Mouse (Mus musculus) natural killer cell, adult 2 months (primary cell): Measurements from ENCODE around the gene Fgf18.

Experiments used
- DNase-seq, 2 experiments: peaks; one replicate each; pipeline ENCODE4 v3.0.0; 2022; ENCODE audit warnings: low spot score in 2 of 2

The Fgf18 gene

DNA sequence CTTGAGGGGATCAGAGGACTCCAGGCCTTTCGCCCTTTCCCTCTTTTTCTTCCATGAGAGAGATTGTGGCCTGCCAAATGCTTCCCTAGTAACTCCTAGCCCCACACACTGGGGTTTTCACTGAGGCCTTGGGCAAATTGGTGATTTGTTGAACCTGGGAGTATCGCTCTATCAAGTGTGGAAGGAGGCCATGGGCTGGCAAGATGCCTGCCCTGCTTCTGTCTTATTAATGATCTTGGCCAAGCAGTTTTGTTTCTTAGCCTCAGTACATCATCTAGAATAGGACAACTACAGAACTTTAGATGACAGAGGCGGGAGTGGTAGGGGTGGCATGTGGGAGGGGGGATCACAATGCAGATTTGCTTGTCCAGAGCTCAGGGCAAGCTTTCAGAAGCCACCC is 31.4 kb downstream of the Fgf18 start:
- no peak for DNase-seq

DNA sequence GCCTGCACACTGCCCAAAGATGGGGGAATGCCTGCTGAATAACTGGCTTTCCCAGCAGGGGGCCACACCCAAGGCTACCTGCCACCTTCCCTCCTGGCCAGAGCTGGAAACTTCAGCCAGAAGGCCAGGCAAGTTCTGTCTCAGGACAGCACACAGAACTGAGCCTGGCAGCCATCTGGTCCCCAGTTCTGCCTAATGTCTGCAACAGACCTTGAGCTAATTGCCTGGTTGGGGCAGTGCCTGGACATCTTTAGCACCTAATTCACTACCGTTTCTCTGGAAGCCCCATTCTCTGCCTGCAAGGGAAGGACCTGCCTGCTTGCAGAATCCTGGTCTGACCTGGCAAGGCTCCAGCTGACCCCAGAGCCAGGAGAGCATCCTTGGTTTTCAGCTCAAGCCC is 34.8 kb downstream of the Fgf18 start:
- no peak for DNase-seq

DNA sequence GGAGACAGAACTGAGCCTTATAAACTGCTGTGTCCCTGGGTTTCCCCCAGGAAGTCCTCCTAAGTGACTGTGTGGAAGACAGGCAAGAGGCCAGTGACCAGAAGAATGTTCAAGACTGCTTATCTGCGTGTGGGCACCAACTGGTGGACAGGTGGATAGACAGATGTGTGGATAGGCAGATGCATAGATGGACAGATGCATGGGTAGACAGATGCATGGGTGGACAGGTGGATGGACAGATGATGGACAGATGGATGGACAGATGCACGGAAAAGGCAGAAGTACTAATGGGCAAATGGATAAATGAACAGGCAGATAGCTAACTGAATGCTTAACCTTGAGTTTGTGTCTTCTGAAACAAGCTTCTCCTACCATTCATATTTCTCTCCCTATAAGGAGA is 37.1 kb downstream of the Fgf18 start:
- no peak for DNase-seq

DNA sequence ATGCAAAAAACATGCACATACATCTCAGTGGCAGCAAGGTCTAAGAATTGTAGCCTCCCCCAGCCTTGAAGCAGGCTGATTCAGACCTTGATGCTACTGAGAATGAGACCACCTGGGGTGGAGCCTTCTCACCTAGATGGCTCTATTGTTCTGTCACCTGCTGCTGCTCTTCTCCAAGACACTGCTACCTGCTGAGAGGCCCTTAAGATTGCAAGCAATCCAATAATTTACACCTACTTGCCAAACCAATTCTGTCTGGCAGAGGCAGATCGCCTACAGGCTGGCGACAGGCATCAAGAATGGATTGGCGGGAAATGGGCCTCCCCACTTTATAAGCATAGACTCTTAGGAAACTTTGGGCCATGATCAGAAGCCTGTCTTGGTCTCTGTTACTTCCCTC is 39.7 kb downstream of the Fgf18 start:
- no peak for DNase-seq

DNA sequence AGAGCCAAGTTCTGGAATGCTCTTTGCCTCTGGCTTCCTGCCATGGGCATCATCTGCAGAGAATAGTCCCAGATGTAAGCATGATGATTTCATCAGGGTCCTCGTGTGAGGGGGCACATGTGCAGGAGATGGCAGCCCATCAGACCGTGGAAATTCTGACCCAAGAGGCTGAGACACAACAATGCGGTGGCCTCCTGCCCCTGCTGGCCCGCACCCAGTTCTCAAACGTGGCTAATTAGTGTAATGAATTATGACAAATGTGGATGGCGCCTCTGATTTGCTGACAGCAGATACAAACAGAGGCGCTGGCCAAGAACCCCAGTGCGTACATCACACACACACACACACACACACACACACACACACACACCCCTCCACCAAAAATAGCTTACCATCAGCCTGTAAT is 42.3 kb downstream of the Fgf18 start:
- DNase-seq: no peak

GRCm38 (mm10) chr11:33103291-33103943 is 43.8 kb downstream of the Fgf18 start:
- no peak for DNase-seq

- no peak for DNase-seq
Measured at GRCm38 (mm10) chr11:33100027-33100507, 47.1 kb downstream of the Fgf18 start.

DNA sequence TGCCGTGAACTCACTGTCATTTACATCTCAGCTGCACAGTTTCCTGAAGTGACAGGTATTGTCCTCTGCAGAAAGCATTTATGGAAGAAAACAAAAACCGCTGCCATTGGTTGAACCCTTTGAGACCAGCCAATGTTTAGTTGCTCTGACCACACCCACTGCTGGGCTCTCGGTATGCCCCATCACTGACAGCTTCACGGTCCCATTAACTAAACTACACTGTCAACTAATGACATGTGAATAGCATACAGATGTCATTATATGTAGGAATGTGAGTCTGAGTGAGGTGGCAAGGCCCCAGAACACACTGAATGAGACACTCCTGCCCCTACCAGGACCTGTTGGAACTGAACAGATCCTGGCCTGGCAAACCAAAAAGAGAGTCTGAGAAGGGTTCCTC is 47.8 kb downstream of the Fgf18 start:
- DNase-seq: no peak

GRCm38 (mm10) chr11:33098446-33098845 is 48.8 kb downstream of the Fgf18 start:
- no peak for DNase-seq

DNA sequence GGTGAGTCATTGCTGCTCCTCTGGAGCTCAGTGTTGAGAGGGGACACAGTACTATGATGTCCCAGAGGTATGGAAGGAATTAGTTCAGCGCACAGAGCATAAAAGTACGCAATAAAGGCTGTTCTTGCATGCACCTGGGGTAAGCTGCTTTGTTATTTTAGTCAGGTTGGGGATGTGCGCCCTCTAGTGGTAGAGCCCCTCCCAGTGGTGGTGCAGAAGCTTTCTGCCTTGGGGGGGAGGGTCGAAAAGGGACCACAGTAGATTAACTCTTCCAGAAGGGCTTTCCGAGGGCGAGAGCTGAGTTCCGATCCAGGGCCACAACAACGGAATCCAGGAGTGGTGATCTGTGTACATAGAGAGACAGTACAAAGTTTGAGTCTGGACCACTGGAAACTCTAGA is 49.3 kb downstream of the Fgf18 start:
- DNase-seq: peak; percentile 11 to 29

- DNase-seq: no peak
Measured at GRCm38 (mm10) chr11:33089856-33090255, 57.3 kb downstream of the Fgf18 start.

DNA sequence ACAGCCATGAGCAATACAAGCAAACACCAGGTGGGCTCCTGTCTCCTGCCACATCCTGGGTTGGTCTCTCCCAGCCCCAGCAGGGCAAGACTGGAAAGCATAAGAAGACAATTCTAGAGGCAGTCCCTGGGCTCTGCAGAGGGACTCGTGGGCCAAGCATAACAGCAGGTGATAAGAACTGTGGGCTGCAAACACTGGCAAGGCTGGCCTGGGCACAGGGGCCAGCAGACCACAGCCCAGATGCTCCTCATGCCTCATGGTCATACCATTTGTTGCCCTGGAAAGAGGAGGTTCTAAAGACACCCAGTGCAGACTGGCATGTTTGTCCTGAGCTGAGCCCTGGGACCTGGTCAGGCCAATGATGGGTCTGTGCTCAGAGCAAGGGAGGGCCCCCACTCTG is 59.0 kb downstream of the Fgf18 start:
- DNase-seq: no peak

DNA sequence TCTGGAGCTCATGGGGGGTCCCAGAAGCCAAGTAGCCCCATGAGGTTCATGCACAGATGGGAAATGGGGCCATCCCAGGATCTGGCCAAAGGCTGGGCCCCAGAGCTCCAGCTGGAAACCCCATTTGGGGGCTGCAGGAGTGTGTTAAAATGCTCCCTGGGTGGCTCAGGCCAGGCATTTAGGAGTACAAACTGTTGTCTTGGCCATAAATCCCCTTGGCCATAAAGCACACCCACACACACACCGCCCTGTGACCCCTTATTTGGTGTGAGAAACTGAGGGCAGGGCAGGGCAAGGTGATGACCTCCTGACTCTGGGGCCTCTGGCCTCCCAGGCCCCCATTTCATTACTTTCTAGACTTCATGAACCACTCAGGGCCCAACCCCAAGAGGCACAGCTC is 61.2 kb downstream of the Fgf18 start:
- no peak for DNase-seq

- no peak for DNase-seq
Measured at GRCm38 (mm10) chr11:33085514-33085913, 61.7 kb downstream of the Fgf18 start.

DNA sequence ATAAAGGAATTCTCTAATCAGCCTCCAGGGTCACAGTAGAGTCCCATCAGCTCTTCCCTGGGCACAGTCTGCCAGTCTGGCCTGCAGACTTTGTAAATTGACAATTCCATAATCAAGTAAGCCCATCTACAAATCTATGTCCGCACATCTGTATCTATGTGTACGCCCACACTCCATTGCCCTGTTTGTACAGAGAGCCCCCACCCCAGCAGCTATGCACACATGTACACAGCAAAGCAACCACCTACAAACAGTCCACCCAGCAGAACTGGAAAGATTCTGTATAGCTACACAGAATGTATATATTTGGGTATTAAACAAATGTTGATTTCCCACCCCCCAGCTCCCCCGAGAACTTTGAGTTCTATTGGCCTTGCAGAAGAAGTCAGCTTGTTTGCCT is 62.1 kb downstream of the Fgf18 start:
- no peak for DNase-seq

- no peak for DNase-seq
Measured at GRCm38 (mm10) chr11:33084041-33084440, 63.2 kb downstream of the Fgf18 start.

GRCm38 (mm10) chr11:33081175-33081574 is 66.0 kb downstream of the Fgf18 start:
- DNase-seq: no peak

- no peak for DNase-seq
Measured at GRCm38 (mm10) chr11:33080046-33080808, 67.0 kb downstream of the Fgf18 start.

DNA sequence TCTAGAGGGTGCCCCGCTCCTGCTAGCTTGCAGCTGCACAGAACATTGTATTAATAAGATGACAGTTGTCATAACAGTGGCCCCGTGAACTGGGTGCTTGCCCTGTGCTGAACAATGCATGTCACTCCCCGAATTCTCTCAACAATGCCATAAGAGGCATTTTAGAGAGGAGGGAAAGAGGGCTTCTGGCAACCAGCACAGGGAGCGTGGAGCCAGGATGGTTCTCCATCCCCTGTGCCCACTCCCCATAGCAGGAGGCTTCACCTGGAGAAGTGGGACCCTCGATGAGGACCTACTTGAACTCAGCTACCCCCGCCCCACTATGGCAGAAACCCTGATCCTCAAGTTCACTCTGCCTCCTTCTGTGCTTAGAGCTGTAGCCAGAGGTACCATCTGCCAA is 67.8 kb downstream of the Fgf18 start:
- DNase-seq: no peak

GRCm38 (mm10) chr11:33078036-33078435 is 69.2 kb downstream of the Fgf18 start:
- no peak for DNase-seq

DNA sequence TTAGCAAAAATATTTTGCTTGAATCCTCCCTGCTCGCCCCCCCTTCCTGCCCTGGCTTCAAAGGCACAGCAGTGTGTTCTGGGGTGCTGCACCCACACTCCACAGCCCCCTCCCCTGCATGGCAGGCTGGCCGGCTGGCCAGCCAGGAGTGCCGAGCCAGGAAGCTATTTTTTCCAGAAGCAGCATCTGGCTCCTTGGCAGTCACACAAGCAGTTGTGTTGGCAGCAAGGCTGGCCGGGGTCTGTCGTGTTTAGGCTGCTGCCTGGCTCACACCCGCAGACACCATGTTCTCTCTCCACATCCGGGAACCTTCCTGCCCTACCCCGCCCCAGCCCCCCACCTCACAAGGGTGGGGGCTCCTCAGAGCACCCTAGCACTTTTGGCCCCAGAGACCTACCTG is 71.9 kb downstream of the Fgf18 start:
- DNase-seq: no peak

- DNase-seq: no peak
Measured at GRCm38 (mm10) chr11:33074541-33074940, 72.7 kb downstream of the Fgf18 start.

DNA sequence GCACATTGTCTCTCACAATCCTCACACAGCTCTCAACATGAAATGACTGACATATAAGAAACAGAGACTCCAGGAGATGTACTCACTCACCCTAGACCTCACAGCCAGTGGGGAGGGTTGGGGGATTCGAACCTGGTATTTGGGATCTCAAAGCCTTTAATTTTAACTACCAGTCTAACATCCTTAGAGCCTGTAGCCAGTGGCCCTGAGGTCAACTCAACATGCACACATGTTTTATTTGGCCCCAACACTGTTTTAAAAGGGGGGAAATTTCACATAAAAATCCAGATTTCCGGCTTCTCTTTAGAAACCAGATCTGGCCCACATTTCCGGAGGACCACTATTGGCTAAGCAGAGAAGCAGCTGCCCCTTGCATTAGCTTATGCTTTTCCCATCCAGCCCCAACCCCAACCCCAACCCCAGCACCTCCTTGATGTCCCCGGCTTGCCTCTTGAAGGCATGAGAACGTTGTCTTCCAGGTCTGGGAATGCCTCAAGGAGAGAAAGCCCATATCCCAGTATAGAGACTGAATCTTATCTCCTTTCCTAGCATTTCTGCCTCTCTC is 75.8 kb downstream of the Fgf18 start:
- DNase-seq: no peak
